Mouse (Mus musculus) thymus, adult 18-20 months (tissue): ENCODE measurements at regions not wholly inside any gene's neighbourhood (a gene's known extent, or its start where the extent isn't known, plus 50 kb on each side); places are given as distances from the start of the nearest gene placed in this dataset.

Source experiments
- DNase-seq, 2 experiments: peaks; one replicate each; pipeline ENCODE4 v3.0.0; 2022; ENCODE audit warnings: mixed read lengths in 2 of 2

- no peak for DNase-seq
Observed at GRCm38 (mm10) chr7:37393071-37393470, 380.4 kb downstream of the Zfp536 start.

DNA sequence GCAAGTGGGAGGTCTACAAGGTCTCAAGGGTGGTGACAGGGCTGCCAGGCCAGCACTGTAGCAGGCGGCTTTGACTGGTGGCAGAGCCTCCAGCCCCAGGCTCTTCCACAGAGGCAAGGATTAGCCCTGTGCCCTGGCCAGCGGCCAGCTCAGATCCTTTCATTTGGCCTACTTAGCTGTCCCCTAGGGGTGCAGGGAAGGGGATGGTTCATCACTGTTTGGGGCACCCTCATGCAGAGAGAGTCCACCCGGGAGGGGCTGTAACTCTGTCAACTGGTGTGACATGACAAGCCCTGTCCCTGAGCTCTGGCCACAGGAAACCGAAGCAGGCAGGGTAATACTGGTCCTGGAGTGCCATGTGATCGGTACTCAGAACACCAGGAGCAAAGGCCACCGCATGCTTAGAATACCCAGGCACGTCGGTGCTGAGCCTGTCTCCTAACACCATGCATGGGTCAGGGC, 378.4 kb downstream of the Zfp536 start:
- no peak for DNase-seq

- DNase-seq: no peak
Observed at GRCm38 (mm10) chr7:37395881-37396513, 377.4 kb downstream of the Zfp536 start.

DNA sequence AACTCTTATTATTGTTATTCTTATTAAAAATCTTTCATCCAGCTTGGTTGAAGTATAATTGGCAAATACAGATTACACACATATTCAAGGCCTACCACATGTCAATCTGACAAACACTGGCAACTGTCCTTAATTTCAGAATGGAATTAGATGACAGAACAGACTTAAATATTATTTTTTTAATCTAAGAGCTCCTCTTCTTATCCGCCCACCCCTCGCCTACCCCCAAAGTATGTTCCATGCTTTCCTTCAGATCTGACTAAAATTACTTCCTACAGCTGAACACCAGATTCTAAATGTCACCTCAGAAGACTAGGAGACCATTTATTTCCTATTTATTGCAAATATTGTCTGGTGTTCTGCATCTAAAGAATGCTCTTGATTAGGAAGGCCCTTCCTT, 370.0 kb downstream of the Zfp536 start:
- no peak for DNase-seq

- DNase-seq: no peak
Observed at GRCm38 (mm10) chr7:37413350-37413749, 360.1 kb downstream of the Zfp536 start.

GRCm38 (mm10) chr7:37421704-37422103, 351.7 kb downstream of the Zfp536 start:
- no peak for DNase-seq
